Mouse (Mus musculus) limb, embryonic 14.5 days (tissue): ENCODE data around the gene Ntn1. TPM values are rescaled to one million over a fixed set of nuclear protein-coding genes. Genes with fewer than 3 reads are reported as not detected.

Experiments
- ATAC-seq: fragments of 200-750 bp; cut with Nextera tagmentation; 2 replicates; pipeline ENCODE4 v1.8.0; 2017; ENCODE audit warnings: low read depth, moderate number of reproducible peaks, moderate TSS enrichment; ENCODE audit not compliant: low FRiP score
- DNase-seq: peaks from one replicate; pipeline ENCODE4 v3.0.0-alpha.2; 2015; ENCODE audit warnings: low spot score
- H3K27ac ChIP-seq: fragments of 300-500 bp; sonication (generic); replicated peaks from 2 replicates; pipeline ENCODE4 v1.5.1; 2014; ENCODE audit warnings: low read depth, mild to moderate bottlenecking, low read length, moderate library complexity, mixed read lengths
- H3K27me3 ChIP-seq: fragments of 300-500 bp; sonication (generic); 2 replicates; pipeline ENCODE4 v1.6.1; 2014; ENCODE audit warnings: low read length, mixed read lengths; ENCODE audit not compliant: control insufficient read depth, insufficient read depth
- H3K36me3 ChIP-seq: fragments of 300-500 bp; sonication (generic); 2 replicates; pipeline ENCODE4 v1.6.1; 2014; ENCODE audit warnings: mild to moderate bottlenecking, low read length, moderate library complexity, mixed read lengths; ENCODE audit not compliant: control insufficient read depth, insufficient read depth
- H3K4me1 ChIP-seq: fragments of 300-500 bp; sonication (generic); 2 replicates; pipeline ENCODE4 v1.6.1; 2014; ENCODE audit warnings: antibody characterized with exemption, low read length, mixed read lengths; ENCODE audit not compliant: control insufficient read depth, insufficient read depth
- H3K4me2 ChIP-seq: fragments of 300-500 bp; sonication (generic); replicated peaks from 2 replicates; pipeline ENCODE4 v1.6.1; 2014; ENCODE audit warnings: low read depth, mild to moderate bottlenecking, low read length, moderate library complexity; ENCODE audit not compliant: severe bottlenecking
- H3K4me3 ChIP-seq: fragments of 300-500 bp; sonication (generic); replicated peaks from 2 replicates; pipeline ENCODE4 v1.5.1; 2014; ENCODE audit warnings: low read length
- H3K9ac ChIP-seq: fragments of 300-500 bp; sonication (generic); 2 replicates; pipeline ENCODE4 v1.6.1; 2014; ENCODE audit warnings: mild to moderate bottlenecking, low read depth, low read length, moderate library complexity; ENCODE audit not compliant: severe bottlenecking
- H3K9me3 ChIP-seq: fragments of 300-500 bp; sonication (generic); 2 replicates; pipeline ENCODE4 v1.6.1; 2016; ENCODE audit warnings: low read length; ENCODE audit not compliant: control insufficient read depth
- POLR2A ChIP-seq: fragments of 200-500 bp; IDR thresholded peaks from 2 replicates; pipeline ENCODE4 v1.8.0; 2012; ENCODE audit warnings: inconsistent platforms, mild to moderate bottlenecking, moderate library complexity, borderline replicate concordance; ENCODE audit not compliant: insufficient read depth, insufficient read length; ENCODE audit errors: extremely low read depth
- WGBS: fragments of 180-500 bp; shearing (Covaris S2); extraction: QIAGEN DNeasy Blood & Tissue Kit; methylation state at CpG from one replicate; pipeline ENCODE4 v1.1.7; 2014; 5-methylcytosine and 5-hydroxymethylcytosine counted together
- polyA plus RNA-seq, 2 experiments: library from polyadenylated mRNA; depleted of rRNA in 1 of 2; stranded (reverse) in 1 of 2; unstranded in 1 of 2; fragments of >200 nt; fragmentation: Nextera tagmentation in 1 of 2; extraction: Ambion mirVana in 1 of 2; gene quantifications; 2 replicates each; pipeline versions ENCODE4 v1.2.1 to v1.2.3; 2012 to 2014

Gene Ntn1
- polyA plus RNA-seq, 2 experiments = 4.7 to 18.5 TPM

DNA sequence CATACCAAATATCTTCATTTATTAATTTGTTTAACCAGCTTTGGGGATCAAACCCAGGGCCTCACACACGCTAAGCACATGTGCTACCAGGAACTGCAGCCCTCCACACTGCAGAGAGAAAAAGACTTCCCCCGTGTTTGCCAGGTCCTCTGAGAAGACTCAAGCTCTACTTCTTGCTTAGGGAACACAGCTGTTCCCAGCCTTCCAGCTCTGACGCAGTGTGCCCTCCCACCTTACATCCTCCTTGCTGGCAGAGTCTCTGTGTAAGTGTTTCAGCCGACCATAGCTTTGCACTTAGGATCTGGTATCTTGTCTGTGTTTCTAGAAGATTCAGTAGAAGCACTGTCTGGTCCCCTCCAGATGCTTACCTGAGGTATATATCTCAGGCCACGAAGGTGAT, 209.8 kb downstream of the Ntn1 start:
- no peak overlapping the region for H3K27ac ChIP-seq
- peaks cover 32% of the 10 kb centered on the region for H3K4me1 ChIP-seq
- H3K27me3 ChIP-seq = no peaks in the 10 kb centered on the region
- no peak for ATAC-seq
- H3K4me3 ChIP-seq = no peak overlapping the region
- H3K9me3 ChIP-seq = no peaks in the 10 kb centered on the region
- TF ChIP-seq POLR2A = no peak
- no peaks in the 10 kb centered on the region for H3K36me3 ChIP-seq
- no peak overlapping the region for H3K4me2 ChIP-seq
- WGBS = 69% methylated on average over 5 of the region's 5 CpGs
- no peak for DNase-seq
- H3K9ac ChIP-seq = no peak overlapping the region

DNA sequence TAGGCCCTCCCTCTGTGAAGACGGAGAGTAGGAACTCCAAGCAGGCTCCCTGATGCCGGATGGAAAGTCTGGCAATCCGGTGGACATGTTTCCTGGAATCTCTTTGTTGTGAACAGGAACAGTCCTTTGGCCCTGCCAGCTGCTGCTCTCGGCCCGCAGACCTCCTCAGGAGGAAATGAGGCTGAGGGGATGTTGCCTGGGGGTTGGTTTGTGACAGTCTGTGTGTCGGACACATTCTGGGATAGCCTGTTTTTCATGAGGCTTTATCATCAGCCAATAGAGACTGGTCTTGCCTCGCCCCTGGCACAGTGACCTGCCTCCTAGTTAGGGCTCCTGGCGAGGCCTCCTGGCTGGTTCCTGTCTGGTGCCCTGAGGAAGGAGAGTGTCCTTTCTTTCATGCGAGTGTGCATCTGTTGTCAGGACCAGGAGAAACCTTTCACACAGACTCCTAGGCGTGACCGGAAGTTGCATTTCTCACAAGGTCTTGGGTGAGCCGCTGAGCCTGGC, 211.9 kb downstream of the Ntn1 start:
- TF ChIP-seq POLR2A = no peak
- no peak for ATAC-seq
- 45% methylated on average over 12 of the region's 12 CpGs for WGBS
- no peak overlapping the region for H3K4me3 ChIP-seq
- H3K9ac ChIP-seq = no peak overlapping the region
- H3K9me3 ChIP-seq = no peaks in the 10 kb centered on the region
- no peak for DNase-seq
- H3K4me2 ChIP-seq = no peak overlapping the region
- no peaks in the 10 kb centered on the region for H3K36me3 ChIP-seq
- H3K27me3 ChIP-seq = no peaks in the 10 kb centered on the region
- H3K4me1 ChIP-seq = peaks cover 25% of the 10 kb centered on the region
- peak overlapping the region; percentile 71 for H3K27ac ChIP-seq

DNA sequence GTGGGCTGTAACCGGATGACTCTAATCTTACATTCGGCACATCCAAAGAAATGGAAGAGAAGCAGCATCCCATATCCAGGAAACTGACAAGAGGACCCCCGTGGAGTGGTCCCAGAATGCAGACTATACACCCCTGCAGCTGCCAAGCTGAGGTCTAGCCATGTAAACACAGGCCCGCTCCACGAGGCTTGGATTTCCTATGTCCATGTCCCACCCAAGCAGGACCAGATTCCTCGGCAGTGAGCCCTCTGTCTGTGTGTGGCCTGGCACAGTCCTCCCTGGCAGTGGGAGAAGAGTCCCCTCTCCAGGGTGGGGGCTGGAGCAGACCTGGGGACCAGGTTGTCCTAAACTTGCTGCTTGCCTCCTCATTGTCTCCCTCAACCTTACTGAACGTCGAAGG, 213.4 kb downstream of the Ntn1 start:
- no peak for DNase-seq
- Histone ChIP-seq H3K27ac (no peak overlapping the region), H3K4me3 (no peak overlapping the region)

DNA sequence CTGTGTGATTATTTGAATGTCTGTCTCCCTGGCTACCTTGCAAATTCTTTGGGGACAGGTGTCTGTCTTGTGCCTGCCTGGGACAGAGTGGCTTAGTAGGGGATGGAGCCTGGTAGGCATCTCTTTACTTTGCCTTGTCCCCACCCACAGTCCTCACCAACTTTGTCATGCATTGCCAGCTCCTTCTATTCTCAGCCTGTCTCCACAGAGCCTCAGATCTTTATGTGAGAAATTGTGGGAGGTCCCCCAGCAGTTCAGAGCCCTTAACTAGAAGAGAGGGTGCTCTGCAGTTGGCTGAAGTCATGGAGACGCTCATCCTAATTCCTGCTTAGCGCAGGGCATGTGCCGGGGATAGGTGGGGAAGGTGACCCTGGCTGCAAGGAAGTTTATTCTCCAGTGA, 215.0 kb downstream of the Ntn1 start:
- ATAC-seq = no peak
- Histone ChIP-seq H3K36me3 (no peaks in the 10 kb centered on the region), H3K9ac (no peak overlapping the region), H3K9me3 (no peaks in the 10 kb centered on the region), H3K4me2 (no peak overlapping the region), H3K27me3 (no peaks in the 10 kb centered on the region), H3K27ac (no peak overlapping the region), H3K4me3 (no peak overlapping the region), H3K4me1 (peaks cover 18% of the 10 kb centered on the region)
- TF ChIP-seq POLR2A = no peak
- WGBS = 89% methylated on average over 3 of the region's 3 CpGs
- DNase-seq = no peak

More for the DNA sequence above, 213.4 kb downstream of the Ntn1 start:
- no peak for ATAC-seq
- Histone ChIP-seq H3K36me3 (no peaks in the 10 kb centered on the region), H3K9me3 (no peaks in the 10 kb centered on the region), H3K4me2 (no peak overlapping the region), H3K27me3 (no peaks in the 10 kb centered on the region), H3K9ac (no peak overlapping the region), H3K4me1 (peaks cover 18% of the 10 kb centered on the region)
- WGBS = 70% methylated on average over 8 of the region's 8 CpGs
- TF ChIP-seq POLR2A = no peak

DNA sequence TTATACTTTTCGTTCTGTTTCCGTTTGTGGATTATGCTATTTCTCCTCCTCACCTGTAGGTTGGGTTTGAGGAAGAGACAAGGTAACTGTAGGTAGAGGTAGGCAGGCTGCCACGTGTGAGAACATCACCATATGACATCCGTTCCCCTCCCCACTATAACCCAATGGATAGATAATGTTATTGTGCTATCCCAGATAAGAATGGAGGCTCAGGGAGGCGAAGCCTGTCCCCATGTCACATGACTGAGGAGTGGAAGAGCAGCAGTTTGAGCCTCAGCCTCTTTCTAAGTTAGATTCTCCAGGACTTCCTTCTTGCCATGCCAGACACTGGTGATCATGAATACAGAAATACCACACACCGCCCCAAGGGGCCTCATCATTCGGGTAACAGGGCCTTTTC, 223.2 kb downstream of the Ntn1 start:
- no peak for TF ChIP-seq POLR2A
- no peak overlapping the region for H3K4me2 ChIP-seq
- H3K4me1 ChIP-seq = peaks cover 9% of the 10 kb centered on the region; the same call in 1 of the 2 replicates
- no peak for ATAC-seq
- no peaks in the 10 kb centered on the region for H3K27me3 ChIP-seq
- 88% methylated on average over 7 of the region's 7 CpGs for WGBS
- no peak overlapping the region for H3K9ac ChIP-seq
- no peaks in the 10 kb centered on the region for H3K9me3 ChIP-seq
- no peaks in the 10 kb centered on the region for H3K36me3 ChIP-seq
- no peak overlapping the region for H3K27ac ChIP-seq
- no peak overlapping the region for H3K4me3 ChIP-seq
- DNase-seq = no peak

DNA sequence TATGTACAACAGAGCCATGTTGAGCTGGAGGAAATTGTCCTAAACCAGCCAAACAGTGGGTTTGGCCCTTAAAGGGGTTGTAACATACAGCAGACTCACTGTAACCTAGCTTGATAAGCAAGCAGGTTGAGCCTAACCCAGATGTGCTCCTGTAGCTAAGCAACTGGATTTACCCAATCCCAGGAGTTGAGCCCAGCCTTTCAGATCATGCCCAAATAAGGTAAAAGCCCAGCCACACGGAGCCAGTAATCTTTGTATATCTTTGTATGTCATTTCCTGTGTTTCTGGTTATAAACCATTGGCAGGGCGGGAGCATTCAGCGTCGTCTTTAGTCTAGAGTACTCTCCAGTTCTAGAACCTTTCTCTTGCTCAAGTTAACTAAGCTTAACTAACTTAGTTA, 224.1 kb downstream of the Ntn1 start:
- 39% methylated on average over 4 of the region's 4 CpGs for WGBS

More for the DNA sequence above, 224.1 kb downstream of the Ntn1 start:
- DNase-seq = peak; percentile 48
- Histone ChIP-seq H3K4me3 (no peak overlapping the region), H3K36me3 (no peaks in the 10 kb centered on the region), H3K9ac (no peak overlapping the region), H3K27me3 (no peaks in the 10 kb centered on the region), H3K27ac (0 out of 2 replicates have a peak overlapping the region, but pooled peaks have one; percentile 13), H3K9me3 (no peaks in the 10 kb centered on the region), H3K4me2 (no peak overlapping the region), H3K4me1 (peaks cover 9% of the 10 kb centered on the region; the same call in 1 of the 2 replicates)
- ATAC-seq = peak; percentile 47; the same call in 1 of the 2 replicates
- TF ChIP-seq POLR2A = no peak
